Mouse (Mus musculus) CD4-positive, CD25-positive, alpha-beta regulatory T cell, adult 2 months (primary cell): ENCODE data around the gene Dlat.
"Not testable (repeated sequence)": the region's sequence is repeated elsewhere in the genome, so short reads cannot be mapped to it uniquely, and the experiment has no call there.

Source experiments
- DNase-seq: peaks from one replicate; pipeline ENCODE4 v3.0.0-alpha.2; 2012; ENCODE audit warnings: low read depth, low spot score

The Dlat gene

DNA sequence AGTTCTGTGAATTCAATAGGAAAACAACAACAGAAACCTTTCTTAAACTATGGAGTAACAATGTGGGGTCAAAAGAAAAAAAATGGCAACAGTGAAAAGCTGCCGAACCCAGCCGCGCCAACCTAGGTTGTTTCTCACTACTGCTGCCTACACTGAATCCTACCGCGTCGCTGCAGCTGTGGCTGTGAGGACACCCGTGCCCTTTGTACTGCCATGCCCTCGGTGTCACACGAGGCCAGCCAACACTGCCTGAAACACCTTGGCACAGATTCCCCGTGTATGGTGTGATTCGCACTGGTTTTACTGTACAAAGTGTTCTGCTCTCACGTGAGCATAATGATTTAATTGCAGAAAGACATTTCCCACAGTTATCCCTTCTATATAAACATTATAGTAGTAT lies 851 bp upstream of the Dlat start:
- peak; percentile 44 for DNase-seq

GRCm38 (mm10) chr9:50658941-50659388 lies 615 bp downstream of the Dlat start:
- no peak for DNase-seq

DNA sequence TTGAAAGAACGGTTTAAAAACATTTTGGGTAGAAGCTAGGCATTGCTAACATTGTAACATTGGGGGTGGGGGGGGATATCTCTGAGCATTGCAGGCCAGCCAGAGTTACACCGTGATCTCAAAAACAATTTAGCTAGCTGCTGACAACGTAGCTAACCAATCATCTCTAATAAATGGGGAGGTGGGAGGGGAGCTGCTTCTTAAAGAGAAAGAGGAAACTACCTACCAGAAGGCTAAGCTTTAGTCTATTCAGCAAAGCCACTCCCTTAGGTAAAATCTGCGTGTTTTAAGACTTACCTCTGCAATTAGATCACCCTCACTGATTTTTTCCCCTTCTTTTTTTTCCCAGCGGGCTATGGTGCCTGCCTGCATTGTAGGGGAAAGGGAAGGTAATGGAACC lies 1.2 kb downstream of the Dlat start:
- DNase-seq, result peak; percentile 19

DNA sequence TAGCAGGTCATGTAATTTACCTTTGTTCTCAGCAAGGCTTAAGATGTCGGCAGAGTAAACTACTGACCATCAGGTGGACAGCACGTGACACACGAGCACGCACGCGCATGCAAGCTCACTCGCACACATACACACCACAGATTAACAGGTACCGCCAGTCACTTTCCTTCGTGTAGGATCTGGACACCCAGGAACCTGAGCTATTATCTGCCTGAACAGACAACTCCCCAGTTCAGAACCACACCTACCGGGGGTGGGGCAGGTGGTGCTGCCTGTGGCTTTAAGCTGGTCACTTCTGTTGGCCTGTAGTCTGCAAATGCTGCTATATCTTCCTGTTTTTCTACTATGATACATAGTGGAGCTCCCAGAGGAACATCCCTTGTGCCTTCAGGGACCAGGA lies 9.1 kb downstream of the Dlat start:
- DNase-seq, result no peak

DNA sequence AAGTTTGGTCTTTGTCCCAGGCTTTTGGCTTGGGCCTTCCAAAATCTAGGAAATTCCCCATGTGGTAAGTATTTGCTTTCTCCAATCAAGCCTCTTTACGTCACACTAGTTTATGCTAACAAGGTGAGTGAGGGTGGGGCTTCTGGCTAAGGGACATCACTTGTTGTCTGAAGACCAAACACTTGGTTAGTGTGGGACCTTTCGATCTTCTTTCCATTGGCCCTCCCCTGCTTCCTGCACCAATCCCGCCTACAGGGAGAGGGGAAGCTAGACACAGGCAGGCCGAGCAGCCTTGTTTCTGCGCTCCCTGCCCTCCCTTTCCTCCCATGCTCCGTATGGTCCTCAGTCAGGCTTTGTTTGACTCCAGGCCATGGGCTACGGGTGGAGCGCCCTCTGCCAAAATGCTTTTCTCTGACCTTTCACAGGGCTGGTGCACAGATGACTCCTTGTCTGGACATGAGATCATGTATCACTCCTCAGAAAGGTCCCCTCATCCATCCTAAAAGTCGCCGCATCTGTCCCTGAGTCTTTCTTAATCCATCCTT lies 12.7 kb downstream of the Dlat start:
- DNase-seq, result no peak

DNA sequence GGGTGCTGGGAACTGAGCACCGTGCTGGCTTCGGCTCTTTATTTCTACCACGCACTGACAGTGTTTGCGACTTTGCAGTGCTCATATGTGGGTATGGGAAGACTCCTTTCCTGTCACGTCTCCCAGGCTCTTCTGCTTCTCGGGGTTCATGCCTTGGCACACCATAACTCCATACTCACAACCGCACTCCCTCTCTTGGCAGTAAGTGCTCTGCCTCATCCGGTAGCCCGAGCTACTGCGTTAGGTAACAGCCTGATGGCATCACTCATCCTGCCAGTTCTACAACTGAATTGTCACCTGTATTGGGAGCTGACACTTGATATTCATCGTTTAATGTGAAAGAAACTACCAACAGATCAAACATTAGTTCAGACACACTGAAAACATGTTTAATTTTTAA lies 25.3 kb downstream of the Dlat start:
- DNase-seq, result no peak

DNA sequence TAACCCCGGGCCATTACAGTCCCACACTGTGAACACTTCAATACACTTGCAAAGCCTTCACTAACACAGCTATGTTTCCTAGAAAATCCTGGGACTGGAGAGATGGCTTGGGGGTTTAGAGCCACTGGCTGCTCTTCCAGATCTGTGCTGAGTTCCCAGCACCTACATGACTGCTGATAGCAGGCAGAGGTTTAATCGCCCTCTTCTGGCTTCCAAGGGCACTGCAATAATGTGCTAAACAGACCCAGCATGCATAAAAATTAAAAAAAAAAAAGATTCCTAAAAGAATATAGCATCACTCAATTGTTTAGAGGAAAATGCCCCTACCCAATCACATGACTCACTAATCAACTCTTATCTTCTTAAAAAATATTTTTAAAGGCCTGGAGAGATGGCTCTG lies 26.5 kb downstream of the Dlat start:
- DNase-seq, result peak; percentile 46

DNA sequence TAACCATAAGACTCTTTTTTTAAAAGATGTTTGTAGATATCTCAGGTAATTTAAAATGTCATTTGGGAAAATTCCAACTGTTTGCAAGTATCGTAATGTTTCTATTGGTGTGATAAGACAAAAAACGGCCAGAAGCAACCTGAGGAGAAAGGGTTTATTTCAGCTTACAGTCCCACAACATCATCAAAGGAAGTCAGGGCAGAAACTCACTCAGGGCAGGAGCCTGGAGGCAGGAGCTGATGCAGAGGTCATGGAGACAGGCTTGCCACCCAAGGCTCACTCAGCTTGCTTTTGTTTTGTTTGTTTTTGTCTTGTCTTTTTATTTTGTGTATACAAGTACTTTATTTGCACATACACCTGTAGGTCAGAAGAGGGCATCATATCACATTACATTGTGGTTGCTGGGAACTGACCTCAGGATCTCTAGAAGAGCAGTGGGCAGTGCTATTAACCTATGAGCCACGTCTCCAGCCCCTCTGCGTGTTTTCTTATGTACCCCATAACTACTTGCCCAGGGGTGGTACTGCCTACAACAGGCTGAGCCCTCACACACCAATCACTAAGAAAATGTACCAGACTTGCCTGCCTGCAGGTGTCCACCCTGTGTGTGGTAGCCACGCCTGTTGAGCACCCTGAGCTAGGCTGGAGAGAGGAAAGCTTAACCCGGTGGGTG lies 27.4 kb downstream of the Dlat start:
- no peak for DNase-seq

GRCm38 (mm10) chr9:50630903-50631302 lies 28.7 kb downstream of the Dlat start:
- DNase-seq, result not testable (repeated sequence)

GRCm38 (mm10) chr9:50617794-50618330 lies 41.7 kb downstream of the Dlat start:
- DNase-seq, result no peak

GRCm38 (mm10) chr9:50616766-50617603 lies 42.6 kb downstream of the Dlat start, which contains the start of the genes Pih1d2 and Nkapd1:
Gene Pih1d2 (plus strand): TSS chr9:50617321.
Gene Nkapd1 (minus strand): TSS chr9:50617464.
- DNase-seq, result peak; percentile 93

GRCm38 (mm10) chr9:50616161-50616560 lies 43.4 kb downstream of the Dlat start:
- DNase-seq, result no peak

DNA sequence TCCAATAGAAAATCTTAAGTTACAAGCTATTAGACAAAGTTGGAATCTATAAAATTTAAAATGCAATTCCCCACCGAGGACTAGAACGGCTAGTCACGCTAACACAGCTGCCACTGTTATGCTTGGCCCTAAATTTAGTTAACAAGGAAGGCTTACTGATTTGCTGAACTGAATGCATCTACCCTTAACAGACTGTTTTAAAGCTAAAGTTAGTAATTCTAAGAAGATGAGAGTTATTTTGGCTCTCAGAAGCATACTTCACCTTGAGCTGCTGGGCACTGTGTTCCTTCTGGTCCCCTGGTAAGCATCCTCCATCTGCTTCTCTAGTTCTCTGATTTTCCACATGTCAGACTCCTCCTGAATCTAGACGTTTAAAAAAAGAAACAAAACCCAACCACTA lies 47.5 kb downstream of the Dlat start:
- DNase-seq, result no peak

GRCm38 (mm10) chr9:50604338-50604737 lies 55.2 kb downstream of the Dlat start:
- no peak for DNase-seq

- no peak for DNase-seq
These were observed 55.6 kb downstream of the Dlat start for GRCm38 (mm10) chr9:50603998-50604324.

GRCm38 (mm10) chr9:50603189-50603997 lies 56.2 kb downstream of the Dlat start, which contains the start of the genes Sdhd and Timm8b:
Gene Sdhd (minus strand): TSS chr9:50603812.
Gene Timm8b (plus strand): TSS chr9:50603910.
- DNase-seq, result peak; percentile 97

GRCm38 (mm10) chr9:50602055-50602845 lies 57.3 kb downstream of the Dlat start:
- DNase-seq, result no peak

GRCm38 (mm10) chr9:50601536-50601935 lies 58.0 kb downstream of the Dlat start:
- no peak for DNase-seq

- DNase-seq, result no peak
These were observed 62.6 kb downstream of the Dlat start for GRCm38 (mm10) chr9:50596973-50597372.

- DNase-seq, result no peak
These were observed 64.7 kb downstream of the Dlat start for GRCm38 (mm10) chr9:50594794-50595417.
